ENCODE assay signal across 17 mouse cellular contexts in genomic region chr6:71094693-71095092, GRCm38 (mm10). TPM values are rescaled to one million over a fixed set of nuclear protein-coding genes. Genes with fewer than 3 reads are reported as not detected.
A peak's percentile ranks its signal among the peaks of the same experiment; 100 is the strongest.
DNase-seq lines count a peak whose midpoint lies in the region; ATAC-seq and TF ChIP-seq lines count a peak whose summit lies in the region.
"Had no signal": no experiment of that assay in that cellular context is flagged by ENCODE, and none has a peak within 500 bp of the region (broad histone marks: within the 10 kb centered on the region; RNA-seq: fewer than 3 reads in every experiment).

No protein-coding gene starts in this region.

- H3K36me3 ChIP-seq in forebrain, embryonic 16.5 days (ENCODE audit: control insufficient read depth, insufficient read depth): no peaks in the 10 kb centered on the region
- no peaks in the 10 kb centered on the region for H3K36me3 ChIP-seq in forebrain, embryonic 10.5 days (replicated peaks)
- no peaks in the 10 kb centered on the region for H3K36me3 ChIP-seq in liver, adult 2 months (ENCODE audit: control insufficient read depth, insufficient read depth, low read length)
- no peaks in the 10 kb centered on the region for H3K36me3 ChIP-seq in liver, embryonic 11.5 days (ENCODE audit: control insufficient read depth, insufficient read depth, low read length)
- H3K36me3 ChIP-seq: G1E; kidney, embryonic 15.5 days; liver, embryonic 13.5 days had no signal

- H3K9me3 ChIP-seq in forebrain, embryonic 16.5 days (ENCODE audit: control insufficient read depth, low read length): no peaks in the 10 kb centered on the region
- no peaks in the 10 kb centered on the region for H3K9me3 ChIP-seq in forebrain, embryonic 10.5 days
- H3K9me3 ChIP-seq in liver, embryonic 11.5 days (ENCODE audit: control insufficient read depth, low read length): no peaks in the 10 kb centered on the region
- H3K9me3 ChIP-seq: G1E; kidney, embryonic 15.5 days; liver, embryonic 13.5 days had no signal

- H3K4me2 ChIP-seq in forebrain, embryonic 16.5 days (ENCODE audit: low read length): no peak overlapping the region
- H3K4me2 ChIP-seq in liver, embryonic 11.5 days: no peak overlapping the region
- H3K4me2 ChIP-seq: kidney, embryonic 15.5 days; liver, embryonic 13.5 days had no signal

- no peaks in the 10 kb centered on the region for H3K27me3 ChIP-seq in forebrain, embryonic 16.5 days (replicated peaks; ENCODE audit: control insufficient read depth, insufficient read depth, low read length)
- no peaks in the 10 kb centered on the region for H3K27me3 ChIP-seq in forebrain, embryonic 10.5 days (ENCODE audit: poor library complexity, severe bottlenecking)
- no peaks in the 10 kb centered on the region for H3K27me3 ChIP-seq in liver, adult 2 months (ENCODE audit: control insufficient read depth, insufficient read depth, low read length)
- H3K27me3 ChIP-seq in liver, embryonic 11.5 days (replicated peaks; ENCODE audit: control insufficient read depth, insufficient read depth, low read length): no peaks in the 10 kb centered on the region
- H3K27me3 ChIP-seq: kidney, embryonic 15.5 days; liver, embryonic 13.5 days had no signal

- no peak for DNase-seq in forebrain, embryonic 10.5 days (ENCODE audit: extremely low spot score, low spot score)
- DNase-seq in liver, adult 2 months (ENCODE audit: extremely low read depth, low read depth, low spot score): peak; percentile 79
- DNase-seq in liver, embryonic 11.5 days (ENCODE audit: low spot score): no peak
- peak; percentile 95 for DNase-seq in cerebellum, adult 9-11 months
- DNase-seq in layer of hippocampus, postnatal 36 days: peak; percentile 31 to 36
- no peak for DNase-seq in urinary bladder, postnatal 4 days (ENCODE audit: low spot score in 2 of 2)
- no peak for DNase-seq in kidney, postnatal 36 days
- DNase-seq: B cell, adult 2 months; heart, postnatal 36 days; liver, embryonic 13.5 days; lung, postnatal 4 days; thymus, adult 18-20 months had no signal

- no peak for TF ChIP-seq POLR2A in liver, adult 2 months (IDR thresholded peaks at IDR 0.05; ENCODE audit: extremely low read depth, insufficient read depth, low read length)

- 43% methylated on average over 5 of the region's 5 CpGs for WGBS in forebrain, embryonic 16.5 days
- 75% methylated on average over 5 of the region's 5 CpGs for WGBS in forebrain, embryonic 10.5 days
- WGBS in liver, adult 2 months: 66% methylated on average over 5 of the region's 5 CpGs
- 76% methylated on average over 5 of the region's 5 CpGs for WGBS in liver, embryonic 11.5 days

- no peaks in the 10 kb centered on the region for H3K79me2 ChIP-seq in liver, adult 2 months (ENCODE audit: control insufficient read depth, insufficient read depth, low read length)

- H3K9ac ChIP-seq in forebrain, embryonic 16.5 days (replicated peaks; ENCODE audit: low read depth, low read length): no peak overlapping the region
- H3K9ac ChIP-seq in liver, adult 2 months (ENCODE audit: low read depth, low read length): no peak overlapping the region
- H3K9ac ChIP-seq in liver, embryonic 11.5 days (ENCODE audit: low read depth, low read length): no peak overlapping the region
- H3K9ac ChIP-seq: kidney, embryonic 15.5 days; liver, embryonic 13.5 days had no signal

- peak; percentile 83 for ATAC-seq in forebrain, embryonic 16.5 days
- no peak for ATAC-seq in liver, embryonic 11.5 days (replicated peaks; ENCODE audit: low FRiP score)

- H3K27ac ChIP-seq in forebrain, embryonic 16.5 days (ENCODE audit: low read length): no peak overlapping the region
- no peak overlapping the region for H3K27ac ChIP-seq in forebrain, embryonic 10.5 days
- no peak overlapping the region for H3K27ac ChIP-seq in liver, adult 2 months (replicated peaks; ENCODE audit: insufficient read depth, low read depth, low read length)
- no peak overlapping the region for H3K27ac ChIP-seq in liver, embryonic 11.5 days (ENCODE audit: low read depth, low read length)
- H3K27ac ChIP-seq: heart, adult 2 months; kidney, embryonic 15.5 days; liver, embryonic 13.5 days had no signal

- no peak overlapping the region for H3K4me3 ChIP-seq in forebrain, embryonic 16.5 days (replicated peaks; ENCODE audit: low read length)
- no peak overlapping the region for H3K4me3 ChIP-seq in forebrain, embryonic 10.5 days
- H3K4me3 ChIP-seq in liver, adult 2 months (ENCODE audit: insufficient read depth, low read depth, low read length): no peak overlapping the region
- H3K4me3 ChIP-seq in liver, embryonic 11.5 days (ENCODE audit: low read depth, low read length): no peak overlapping the region
- H3K4me3 ChIP-seq: heart, adult 2 months; kidney, embryonic 15.5 days; liver, embryonic 13.5 days; myocyte had no signal

- peaks cover 3% of the 10 kb centered on the region; the same call in 1 of the 2 replicates for H3K4me1 ChIP-seq in forebrain, embryonic 16.5 days (replicated peaks; ENCODE audit: control insufficient read depth, insufficient read depth, low read length)
- H3K4me1 ChIP-seq in forebrain, embryonic 10.5 days: no peaks in the 10 kb centered on the region
- peaks cover 2% of the 10 kb centered on the region; the same call in 1 of the 2 replicates for H3K4me1 ChIP-seq in liver, adult 2 months (ENCODE audit: control insufficient read depth, insufficient read depth, low read length)
- H3K4me1 ChIP-seq in liver, embryonic 11.5 days (replicated peaks; ENCODE audit: control insufficient read depth, insufficient read depth, low read length): no peaks in the 10 kb centered on the region
- H3K4me1 ChIP-seq: kidney, embryonic 15.5 days; liver, embryonic 13.5 days had no signal

- TF ChIP-seq CTCF in liver, adult 2 months (IDR thresholded peaks at IDR 0.05; ENCODE audit: low read depth, low read length): no peak

RNA-seq across cellular contexts. Expression of gene Thnsl2, which starts 49.5 kb away (rescaled TPM):
- polyA plus RNA-seq in forebrain, embryonic 16.5 days (2015; fragmentation: Nextera tagmentation; extraction: Ambion mirVana): 3.2 and 3.3 TPM in 2 replicates
- polyA plus RNA-seq in forebrain, embryonic 10.5 days (2016; fragmentation: Nextera tagmentation; extraction: Ambion mirVana): 4.3 and 4.7 TPM in 2 replicates
- 54.5 and 69.7 TPM in 2 replicates for total RNA-seq in liver, adult 2 months (2014; rRNA removed)
- 50.1 and 57.4 TPM in 2 replicates for polyA plus RNA-seq in liver, adult 2 months (2012; rRNA removed)
- polyA plus RNA-seq in liver, embryonic 11.5 days (2014; fragmentation: Nextera tagmentation; extraction: Ambion mirVana): 5.8 and 7.6 TPM in 2 replicates
- 1 to 10 TPM; 3.1 to 3.7 TPM for total RNA-seq in layer of hippocampus, postnatal 36 days (2021)
- total RNA-seq: G1E had no signal
- polyA plus RNA-seq: G1E had no signal

Comparison
In these comparisons a context has a peak if more than half of its experiments do, and no peak if none do; other contexts are left out.
1. DNase-seq: peak in liver, adult 2 months (single experiment), cerebellum, adult 9-11 months (single experiment) and layer of hippocampus, postnatal 36 days (2 of 2); none in forebrain, embryonic 10.5 days (single experiment), liver, embryonic 11.5 days (single experiment), urinary bladder, postnatal 4 days (0 of 2) and kidney, postnatal 36 days (0 of 2).